Mouse (Mus musculus): ENCODE measurements around the gene Gm45234. TPM values are rescaled to one million over a fixed set of nuclear protein-coding genes. Genes with fewer than 3 reads are reported as not detected.

Gm45234 gene
- total RNA-seq, 1 experiment from 2014 or later: not detected

GRCm38 (mm10) chr6:124745490-124746295, 10.1 kb downstream of the Gm45234 start:
- peak; percentile 48 to 61 for ATAC-seq (replicated peaks in 1 of 2; ENCODE audit: insufficient read depth in 1 of 2, low FRiP score in 2 of 2, low TSS enrichment in 1 of 2, low read depth in 1 of 2, poor library complexity in 2 of 2, severe bottlenecking in 2 of 2)

GRCm38 (mm10) chr6:124744755-124745321, 11.0 kb downstream of the Gm45234 start:
- no peak for ATAC-seq (replicated peaks in 1 of 2; ENCODE audit: insufficient read depth in 1 of 2, low FRiP score in 2 of 2, low TSS enrichment in 1 of 2, low read depth in 1 of 2, poor library complexity in 2 of 2, severe bottlenecking in 2 of 2)

GRCm38 (mm10) chr6:124743647-124744046, 12.2 kb downstream of the Gm45234 start:
- no peak for ATAC-seq (replicated peaks in 1 of 2; ENCODE audit: insufficient read depth in 1 of 2, low FRiP score in 2 of 2, low TSS enrichment in 1 of 2, low read depth in 1 of 2, poor library complexity in 2 of 2, severe bottlenecking in 2 of 2)

GRCm38 (mm10) chr6:124742839-124743514, 12.8 kb downstream of the Gm45234 start:
- ATAC-seq (replicated peaks in 1 of 2; ENCODE audit: insufficient read depth in 1 of 2, low FRiP score in 2 of 2, low TSS enrichment in 1 of 2, low read depth in 1 of 2, poor library complexity in 2 of 2, severe bottlenecking in 2 of 2): no peak

GRCm38 (mm10) chr6:124741842-124742241, 14.0 kb downstream of the Gm45234 start:
- no peak for ATAC-seq (replicated peaks in 1 of 2; ENCODE audit: insufficient read depth in 1 of 2, low FRiP score in 2 of 2, low TSS enrichment in 1 of 2, low read depth in 1 of 2, poor library complexity in 2 of 2, severe bottlenecking in 2 of 2)

GRCm38 (mm10) chr6:124740888-124741761, 14.7 kb downstream of the Gm45234 start, which contains the start of gene Grcc10:
Grcc10 (minus strand) TSS chr6:124741374.
- ATAC-seq (replicated peaks in 1 of 2; ENCODE audit: insufficient read depth in 1 of 2, low FRiP score in 2 of 2, low TSS enrichment in 1 of 2, low read depth in 1 of 2, poor library complexity in 2 of 2, severe bottlenecking in 2 of 2): peak; percentile 75 to 80

- ATAC-seq (replicated peaks in 1 of 2; ENCODE audit: insufficient read depth in 1 of 2, low FRiP score in 2 of 2, low TSS enrichment in 1 of 2, low read depth in 1 of 2, poor library complexity in 2 of 2, severe bottlenecking in 2 of 2): peak in 1 of 2 experiments; percentile 9; a peak in 2 of 4 replicates
These were observed 15.5 kb downstream of the Gm45234 start for GRCm38 (mm10) chr6:124740211-124740887.

GRCm38 (mm10) chr6:124739231-124739796, 16.5 kb downstream of the Gm45234 start:
- no peak for ATAC-seq (replicated peaks in 1 of 2; ENCODE audit: insufficient read depth in 1 of 2, low FRiP score in 2 of 2, low TSS enrichment in 1 of 2, low read depth in 1 of 2, poor library complexity in 2 of 2, severe bottlenecking in 2 of 2)

GRCm38 (mm10) chr6:124738511-124739023, 17.3 kb downstream of the Gm45234 start, which contains the start of gene Ptpn6:
Ptpn6 (minus strand) TSS chr6:124738714.
- ATAC-seq (replicated peaks in 1 of 2; ENCODE audit: insufficient read depth in 1 of 2, low FRiP score in 2 of 2, low TSS enrichment in 1 of 2, low read depth in 1 of 2, poor library complexity in 2 of 2, severe bottlenecking in 2 of 2): peak; percentile 13 to 20

- ATAC-seq (replicated peaks in 1 of 2; ENCODE audit: insufficient read depth in 1 of 2, low FRiP score in 2 of 2, low TSS enrichment in 1 of 2, low read depth in 1 of 2, poor library complexity in 2 of 2, severe bottlenecking in 2 of 2): no peak
These were observed 18.8 kb downstream of the Gm45234 start for GRCm38 (mm10) chr6:124737040-124737439.

- ATAC-seq (replicated peaks in 1 of 2; ENCODE audit: insufficient read depth in 1 of 2, low FRiP score in 2 of 2, low TSS enrichment in 1 of 2, low read depth in 1 of 2, poor library complexity in 2 of 2, severe bottlenecking in 2 of 2): no peak
These were observed 21.4 kb downstream of the Gm45234 start for GRCm38 (mm10) chr6:124734417-124734816.

GRCm38 (mm10) chr6:124732476-124733370, 23.1 kb downstream of the Gm45234 start:
- ATAC-seq (replicated peaks in 1 of 2; ENCODE audit: insufficient read depth in 1 of 2, low FRiP score in 2 of 2, low TSS enrichment in 1 of 2, low read depth in 1 of 2, poor library complexity in 2 of 2, severe bottlenecking in 2 of 2): peak; percentile 90 to 91

GRCm38 (mm10) chr6:124731038-124731437, 24.8 kb downstream of the Gm45234 start:
- no peak for ATAC-seq (replicated peaks in 1 of 2; ENCODE audit: insufficient read depth in 1 of 2, low FRiP score in 2 of 2, low TSS enrichment in 1 of 2, low read depth in 1 of 2, poor library complexity in 2 of 2, severe bottlenecking in 2 of 2)

- ATAC-seq (replicated peaks in 1 of 2; ENCODE audit: insufficient read depth in 1 of 2, low FRiP score in 2 of 2, low TSS enrichment in 1 of 2, low read depth in 1 of 2, poor library complexity in 2 of 2, severe bottlenecking in 2 of 2): peak; percentile 68 to 72
These were observed 25.7 kb downstream of the Gm45234 start for GRCm38 (mm10) chr6:124729850-124730705.

Data from hematopoietic stem cell, adult 5-6 weeks (primary cell).